Mouse (Mus musculus): ENCODE measurements around the gene Atp10a. TPM values are rescaled to one million over a fixed set of nuclear protein-coding genes. Genes with fewer than 3 reads are reported as not detected.

The Atp10a gene
- polyA plus RNA-seq, 1 experiment from 2014 or later, result 3.5 TPM

DNA sequence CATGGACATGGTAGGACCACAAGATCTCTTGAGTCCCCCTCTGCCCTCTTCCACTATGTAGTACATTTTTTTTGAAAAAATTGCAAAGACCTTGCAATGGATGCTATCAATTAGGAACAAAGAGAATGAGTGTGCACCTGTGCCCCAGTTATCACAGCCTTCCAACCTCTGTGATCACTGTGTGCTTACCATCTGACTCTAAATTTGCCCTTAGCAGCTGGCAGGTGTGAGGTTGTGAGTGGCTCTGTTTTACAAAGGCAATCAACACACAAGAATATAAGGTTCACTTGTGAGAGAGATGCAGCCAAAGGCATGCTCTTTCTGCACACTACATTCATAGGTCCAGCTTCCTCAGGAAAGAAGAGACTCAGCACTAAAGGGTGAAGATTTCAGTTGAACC is 99.1 kb downstream of the Atp10a start:
- no peak overlapping the region for H3K4me3 ChIP-seq (ENCODE audit: low read length)
- no peak overlapping the region for H3K9ac ChIP-seq (ENCODE audit: low read length)
- H3K9me3 ChIP-seq (ENCODE audit: control insufficient read depth, low read length), result no peaks in the 10 kb centered on the region
- no peak for ATAC-seq (ENCODE audit: low read depth)
- no peak overlapping the region for H3K4me2 ChIP-seq (ENCODE audit: low read depth, low read length)
- H3K36me3 ChIP-seq (ENCODE audit: control insufficient read depth, insufficient read depth, low read length), result no peaks in the 10 kb centered on the region
- no peak overlapping the region for H3K27ac ChIP-seq (ENCODE audit: low read length)
- H3K4me1 ChIP-seq (replicated peaks; ENCODE audit: control insufficient read depth, insufficient read depth, low read length), result no peaks in the 10 kb centered on the region
- H3K27me3 ChIP-seq (ENCODE audit: control insufficient read depth, insufficient read depth, low read depth, low read length), result no peaks in the 10 kb centered on the region

DNA sequence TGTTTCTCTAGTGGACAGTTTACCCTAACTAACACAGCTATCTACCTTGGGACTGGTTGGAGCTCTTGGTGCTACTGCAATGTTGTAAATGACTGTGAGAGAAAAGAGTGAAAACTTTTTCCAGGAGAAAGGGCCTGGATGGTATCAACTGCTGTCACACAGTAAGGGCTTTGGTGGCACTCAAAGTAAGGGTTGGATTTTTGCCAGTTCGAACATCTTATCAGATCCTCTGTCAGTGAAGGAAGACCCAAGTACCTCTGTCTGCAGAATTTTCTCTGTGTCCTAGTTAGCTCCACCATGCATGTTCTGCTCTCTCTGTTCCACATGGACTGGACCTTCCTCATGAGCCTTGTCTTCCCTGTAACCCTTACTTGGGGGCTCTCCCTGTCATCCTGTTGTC is 99.9 kb downstream of the Atp10a start:
- no peaks in the 10 kb centered on the region for H3K9me3 ChIP-seq (ENCODE audit: control insufficient read depth, low read length)
- no peaks in the 10 kb centered on the region for H3K4me1 ChIP-seq (replicated peaks; ENCODE audit: control insufficient read depth, insufficient read depth, low read length)
- no peaks in the 10 kb centered on the region for H3K27me3 ChIP-seq (ENCODE audit: control insufficient read depth, insufficient read depth, low read depth, low read length)
- no peak overlapping the region for H3K4me2 ChIP-seq (ENCODE audit: low read depth, low read length)
- H3K9ac ChIP-seq (ENCODE audit: low read length), result no peak overlapping the region
- H3K4me3 ChIP-seq (ENCODE audit: low read length), result no peak overlapping the region
- H3K27ac ChIP-seq (ENCODE audit: low read length), result no peak overlapping the region
- WGBS, result 81% methylated on average over 1 of the region's 1 CpGs
- no peak for ATAC-seq (ENCODE audit: low read depth)
- H3K36me3 ChIP-seq (ENCODE audit: control insufficient read depth, insufficient read depth, low read length), result no peaks in the 10 kb centered on the region

DNA sequence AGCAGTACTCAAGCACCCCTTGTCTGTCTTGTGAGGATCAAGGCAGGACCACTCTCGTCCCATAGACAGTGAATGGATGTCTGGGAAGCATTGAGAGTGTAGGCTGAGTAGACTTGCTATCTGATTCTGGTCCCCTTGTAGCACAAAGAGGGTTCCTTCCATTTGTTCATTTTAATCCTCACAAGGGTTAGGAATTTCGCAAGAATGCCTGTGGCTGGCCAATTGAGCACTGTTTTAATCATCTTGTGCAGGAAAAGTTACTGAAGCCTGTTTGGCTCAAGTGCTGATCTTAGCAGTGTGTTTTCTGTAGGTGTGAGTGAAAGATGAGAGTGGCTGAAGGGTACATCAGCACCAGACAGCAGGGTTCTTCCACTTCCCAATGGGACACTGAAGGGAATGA is 101.4 kb downstream of the Atp10a start:
- no peaks in the 10 kb centered on the region for H3K36me3 ChIP-seq (ENCODE audit: control insufficient read depth, insufficient read depth, low read length)
- no peaks in the 10 kb centered on the region for H3K4me1 ChIP-seq (replicated peaks; ENCODE audit: control insufficient read depth, insufficient read depth, low read length)
- H3K4me3 ChIP-seq (ENCODE audit: low read length), result no peak overlapping the region
- ATAC-seq (ENCODE audit: low read depth), result no peak
- H3K9ac ChIP-seq (ENCODE audit: low read length), result no peak overlapping the region
- H3K9me3 ChIP-seq (ENCODE audit: control insufficient read depth, low read length), result no peaks in the 10 kb centered on the region
- no peak overlapping the region for H3K27ac ChIP-seq (ENCODE audit: low read length)
- no peaks in the 10 kb centered on the region for H3K27me3 ChIP-seq (ENCODE audit: control insufficient read depth, insufficient read depth, low read depth, low read length)
- WGBS, result 61% methylated on average over 2 of the region's 2 CpGs
- H3K4me2 ChIP-seq (ENCODE audit: low read depth, low read length), result no peak overlapping the region

DNA sequence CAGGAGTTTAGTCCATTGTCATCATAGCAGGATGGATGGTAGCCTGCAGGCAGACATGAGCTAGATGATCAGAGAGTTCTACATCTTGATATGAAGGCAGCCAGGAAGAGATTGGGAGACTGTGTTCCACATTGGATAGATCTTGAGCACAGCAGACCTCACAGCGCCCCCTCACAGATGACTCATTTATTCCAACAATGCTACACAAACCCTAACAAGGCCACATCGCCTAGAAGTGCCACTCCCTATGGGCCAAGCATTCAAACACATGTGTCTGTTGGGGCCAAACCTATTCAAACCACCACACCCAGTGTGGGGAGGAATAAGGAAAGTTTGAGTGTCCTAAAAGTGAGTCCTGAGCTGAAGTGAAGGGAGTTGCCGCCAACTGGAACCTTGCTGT is 102.4 kb downstream of the Atp10a start:
- Histone ChIP-seq H3K27me3 (ENCODE audit: control insufficient read depth, insufficient read depth, low read depth, low read length) (no peaks in the 10 kb centered on the region), H3K4me2 (ENCODE audit: low read depth, low read length) (no peak overlapping the region), H3K36me3 (ENCODE audit: control insufficient read depth, insufficient read depth, low read length) (no peaks in the 10 kb centered on the region), H3K9me3 (ENCODE audit: control insufficient read depth, low read length) (no peaks in the 10 kb centered on the region), H3K4me3 (ENCODE audit: low read length) (no peak overlapping the region), H3K4me1 (replicated peaks; ENCODE audit: control insufficient read depth, insufficient read depth, low read length) (no peaks in the 10 kb centered on the region), H3K27ac (ENCODE audit: low read length) (no peak overlapping the region), H3K9ac (ENCODE audit: low read length) (no peak overlapping the region)
- WGBS, result 84% methylated on average over 3 of the region's 3 CpGs
- ATAC-seq (ENCODE audit: low read depth), result no peak

DNA sequence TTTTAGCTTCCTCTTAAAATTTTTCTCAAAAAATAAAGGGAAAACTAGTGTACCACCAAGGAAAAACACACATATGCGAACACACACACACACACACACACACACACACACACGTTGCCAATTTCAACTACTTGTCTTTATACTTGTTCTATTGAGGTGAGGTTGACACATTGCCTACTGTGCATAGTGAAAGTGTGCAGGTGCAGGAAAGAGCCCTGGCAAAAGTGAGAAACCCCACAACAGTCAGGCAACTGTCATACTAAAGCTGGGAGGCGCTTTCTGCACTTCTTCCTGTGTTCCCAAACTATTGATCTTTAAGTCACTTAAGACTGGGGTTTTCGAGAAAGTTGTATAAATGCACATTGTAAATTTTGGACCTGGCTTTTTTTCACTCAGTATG is 103.3 kb downstream of the Atp10a start:
- no peak overlapping the region for H3K9ac ChIP-seq (ENCODE audit: low read length)
- H3K4me2 ChIP-seq (ENCODE audit: low read depth, low read length), result no peak overlapping the region
- H3K9me3 ChIP-seq (ENCODE audit: control insufficient read depth, low read length), result no peaks in the 10 kb centered on the region
- no peaks in the 10 kb centered on the region for H3K36me3 ChIP-seq (ENCODE audit: control insufficient read depth, insufficient read depth, low read length)
- H3K4me1 ChIP-seq (replicated peaks; ENCODE audit: control insufficient read depth, insufficient read depth, low read length), result no peaks in the 10 kb centered on the region
- no peak overlapping the region for H3K4me3 ChIP-seq (ENCODE audit: low read length)
- ATAC-seq (ENCODE audit: low read depth), result no peak
- no peaks in the 10 kb centered on the region for H3K27me3 ChIP-seq (ENCODE audit: control insufficient read depth, insufficient read depth, low read depth, low read length)
- WGBS, result 85% methylated on average over 4 of the region's 4 CpGs
- no peak overlapping the region for H3K27ac ChIP-seq (ENCODE audit: low read length)

DNA sequence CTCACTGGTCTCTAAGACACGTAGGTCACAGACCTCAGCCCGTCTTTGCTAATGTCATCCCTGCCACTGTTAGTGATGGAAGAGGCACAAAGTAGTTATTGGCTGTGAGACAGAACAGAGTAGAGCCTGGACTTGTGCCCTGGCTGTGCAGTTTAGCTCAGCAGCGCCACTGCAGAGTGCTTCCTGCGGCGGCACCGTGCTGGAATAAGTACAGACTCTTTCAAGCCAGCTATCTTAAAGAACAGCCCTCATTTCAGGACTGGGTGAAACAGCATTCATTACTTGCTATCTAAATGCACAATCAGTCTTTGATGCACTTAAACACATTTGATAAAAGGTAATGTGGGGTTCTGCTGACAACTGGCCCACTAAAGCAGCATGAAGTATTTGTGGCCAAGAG is 111.3 kb downstream of the Atp10a start:
- H3K36me3 ChIP-seq (ENCODE audit: control insufficient read depth, insufficient read depth, low read length), result no peaks in the 10 kb centered on the region
- H3K4me1 ChIP-seq (replicated peaks; ENCODE audit: control insufficient read depth, insufficient read depth, low read length), result no peaks in the 10 kb centered on the region
- ATAC-seq (ENCODE audit: low read depth), result peak; percentile 59; the same call in 1 of the 2 replicates
- WGBS, result 39% methylated on average over 6 of the region's 6 CpGs
- no peaks in the 10 kb centered on the region for H3K9me3 ChIP-seq (ENCODE audit: control insufficient read depth, low read length)
- H3K9ac ChIP-seq (ENCODE audit: low read length), result no peak overlapping the region
- no peak overlapping the region for H3K4me2 ChIP-seq (ENCODE audit: low read depth, low read length)
- no peak overlapping the region for H3K27ac ChIP-seq (ENCODE audit: low read length)
- no peak overlapping the region for H3K4me3 ChIP-seq (ENCODE audit: low read length)
- H3K27me3 ChIP-seq (ENCODE audit: control insufficient read depth, insufficient read depth, low read depth, low read length), result no peaks in the 10 kb centered on the region

DNA sequence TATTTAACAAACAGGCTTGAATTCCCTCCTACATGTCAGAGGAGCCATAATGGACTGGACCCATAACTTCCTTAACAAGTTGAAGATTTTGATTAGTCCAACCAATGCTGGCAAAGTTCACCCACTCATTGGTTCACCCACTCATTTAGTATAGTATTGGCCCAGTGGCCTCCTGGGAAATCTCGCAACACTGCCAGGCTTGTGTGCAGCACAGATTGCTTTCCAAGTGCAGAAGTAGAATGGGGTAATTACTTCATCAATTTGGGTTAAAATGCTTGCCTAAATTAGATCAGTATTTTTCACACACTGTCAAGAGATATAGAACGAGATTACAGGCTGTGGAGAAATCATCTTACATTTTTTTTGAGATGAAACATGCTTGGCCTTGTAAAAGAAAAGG is 112.3 kb downstream of the Atp10a start:
- H3K4me3 ChIP-seq (ENCODE audit: low read length), result no peak overlapping the region
- no peaks in the 10 kb centered on the region for H3K4me1 ChIP-seq (replicated peaks; ENCODE audit: control insufficient read depth, insufficient read depth, low read length)
- H3K9ac ChIP-seq (ENCODE audit: low read length), result no peak overlapping the region
- no peak overlapping the region for H3K27ac ChIP-seq (ENCODE audit: low read length)
- H3K9me3 ChIP-seq (ENCODE audit: control insufficient read depth, low read length), result no peaks in the 10 kb centered on the region
- WGBS, result 68% methylated on average over 2 of the region's 2 CpGs
- H3K4me2 ChIP-seq (ENCODE audit: low read depth, low read length), result no peak overlapping the region
- no peaks in the 10 kb centered on the region for H3K27me3 ChIP-seq (ENCODE audit: control insufficient read depth, insufficient read depth, low read depth, low read length)
- H3K36me3 ChIP-seq (ENCODE audit: control insufficient read depth, insufficient read depth, low read length), result no peaks in the 10 kb centered on the region
- ATAC-seq (ENCODE audit: low read depth), result no peak

DNA sequence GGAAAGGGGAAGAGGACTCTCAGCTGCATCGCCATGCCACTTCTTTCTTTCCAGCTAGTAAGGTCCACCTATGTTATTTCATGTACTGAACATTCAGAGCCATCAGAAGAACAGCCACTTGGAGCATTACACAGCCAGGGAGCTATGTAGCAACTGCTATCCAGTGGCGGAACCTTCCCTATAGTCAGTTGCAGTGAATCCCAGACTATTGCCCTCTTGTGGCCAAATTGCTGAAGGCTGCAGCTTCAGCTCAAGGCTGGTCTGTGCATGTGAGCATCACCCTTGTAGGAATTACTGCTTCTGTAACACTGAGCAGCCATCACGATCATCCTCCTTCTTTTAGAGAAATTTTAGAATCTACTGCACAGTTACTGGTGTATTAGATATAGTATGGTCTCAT is 114.3 kb downstream of the Atp10a start:
- no peak overlapping the region for H3K9ac ChIP-seq (ENCODE audit: low read length)
- WGBS, result 67% methylated on average over 3 of the region's 3 CpGs
- H3K36me3 ChIP-seq (ENCODE audit: control insufficient read depth, insufficient read depth, low read length), result no peaks in the 10 kb centered on the region
- H3K27me3 ChIP-seq (ENCODE audit: control insufficient read depth, insufficient read depth, low read depth, low read length), result no peaks in the 10 kb centered on the region
- H3K9me3 ChIP-seq (ENCODE audit: control insufficient read depth, low read length), result no peaks in the 10 kb centered on the region
- no peaks in the 10 kb centered on the region for H3K4me1 ChIP-seq (replicated peaks; ENCODE audit: control insufficient read depth, insufficient read depth, low read length)
- 0 out of 2 replicates have a peak, but pooled peaks have one; percentile 34 for ATAC-seq (ENCODE audit: low read depth)
- H3K4me3 ChIP-seq (ENCODE audit: low read length), result no peak overlapping the region
- no peak overlapping the region for H3K27ac ChIP-seq (ENCODE audit: low read length)
- H3K4me2 ChIP-seq (ENCODE audit: low read depth, low read length), result no peak overlapping the region

DNA sequence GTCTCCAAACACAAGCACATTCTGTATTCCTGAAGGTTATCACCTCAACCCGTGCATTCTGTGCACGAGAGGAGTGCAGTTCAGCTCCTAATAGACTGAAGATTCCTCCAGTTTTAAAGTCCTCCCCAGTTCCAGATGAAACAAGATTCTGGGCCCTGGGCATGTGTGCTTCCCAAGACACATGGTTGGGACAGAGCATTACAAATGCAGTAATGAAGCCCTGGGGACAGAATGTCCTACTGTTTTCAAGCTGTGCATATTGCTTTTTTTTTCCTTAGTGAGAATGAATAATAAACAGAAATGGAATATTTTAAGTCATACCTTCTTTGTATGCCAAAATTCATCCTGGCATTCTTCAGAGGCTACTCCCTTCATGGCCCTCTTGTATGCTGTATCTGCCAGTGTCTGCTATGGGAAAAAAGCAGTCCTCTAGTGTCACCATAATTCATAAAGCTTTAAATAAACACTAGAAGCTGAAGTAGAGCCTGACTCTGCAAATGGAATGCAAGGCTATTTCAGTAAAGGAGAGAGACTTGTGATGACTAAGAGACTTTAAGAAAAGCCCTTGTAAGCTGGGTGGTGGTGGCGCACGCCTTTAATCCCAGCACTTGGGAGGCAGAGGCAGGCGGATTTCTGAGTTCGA is 116.2 kb downstream of the Atp10a start:
- Histone ChIP-seq H3K27me3 (ENCODE audit: control insufficient read depth, insufficient read depth, low read depth, low read length) (no peaks in the 10 kb centered on the region), H3K9ac (ENCODE audit: low read length) (no peak overlapping the region), H3K9me3 (ENCODE audit: control insufficient read depth, low read length) (no peaks in the 10 kb centered on the region), H3K27ac (ENCODE audit: low read length) (no peak overlapping the region), H3K36me3 (ENCODE audit: control insufficient read depth, insufficient read depth, low read length) (no peaks in the 10 kb centered on the region), H3K4me1 (replicated peaks; ENCODE audit: control insufficient read depth, insufficient read depth, low read length) (no peaks in the 10 kb centered on the region), H3K4me3 (ENCODE audit: low read length) (no peak overlapping the region), H3K4me2 (ENCODE audit: low read depth, low read length) (no peak overlapping the region)
- 61% methylated on average over 6 of the region's 6 CpGs for WGBS
- ATAC-seq (ENCODE audit: low read depth), result peak; percentile 70

DNA sequence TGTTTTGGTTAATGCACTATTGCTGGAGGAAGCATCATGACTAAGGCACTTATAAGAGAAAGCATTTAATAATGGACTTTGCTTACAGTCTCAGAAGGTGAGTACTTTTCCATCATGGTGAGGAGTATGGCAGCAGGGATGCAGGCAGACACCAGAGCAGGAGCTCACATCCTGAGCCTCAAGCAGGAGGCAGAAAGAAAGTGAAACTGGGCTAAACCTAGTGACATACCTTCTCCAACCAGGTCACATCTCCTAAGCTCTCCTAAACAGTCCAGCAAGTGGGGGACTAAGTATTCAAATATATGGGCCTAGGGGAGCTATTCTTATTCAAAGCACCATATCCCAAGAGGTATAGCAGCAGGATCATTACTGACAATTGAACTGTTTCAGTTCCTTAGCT is 123.2 kb downstream of the Atp10a start:
- no peak overlapping the region for H3K27ac ChIP-seq (ENCODE audit: low read length)
- no peaks in the 10 kb centered on the region for H3K36me3 ChIP-seq (ENCODE audit: control insufficient read depth, insufficient read depth, low read length)
- ATAC-seq (ENCODE audit: low read depth), result no peak
- H3K9me3 ChIP-seq (ENCODE audit: control insufficient read depth, low read length), result no peaks in the 10 kb centered on the region
- no peaks in the 10 kb centered on the region for H3K27me3 ChIP-seq (ENCODE audit: control insufficient read depth, insufficient read depth, low read depth, low read length)
- no peak overlapping the region for H3K4me3 ChIP-seq (ENCODE audit: low read length)
- no peaks in the 10 kb centered on the region for H3K4me1 ChIP-seq (replicated peaks; ENCODE audit: control insufficient read depth, insufficient read depth, low read length)
- no peak overlapping the region for H3K4me2 ChIP-seq (ENCODE audit: low read depth, low read length)
- H3K9ac ChIP-seq (ENCODE audit: low read length), result no peak overlapping the region
